Mouse (Mus musculus) bone marrow, adult 2 months (tissue): ENCODE measurements at regions not wholly inside any gene's neighbourhood (a gene's known extent, or its start where the extent isn't known, plus 50 kb on each side); places are given as distances from the start of the nearest gene placed in this dataset.

Source experiments
- CTCF ChIP-seq: fragments of 200-500 bp; IDR thresholded peaks from 2 replicates; pipeline ENCODE4 v1.5.1; 2011; ENCODE audit warnings: low read length, control low read depth; ENCODE audit not compliant: control insufficient read depth, insufficient read depth
- POLR2A ChIP-seq: fragments of 200-500 bp; IDR thresholded peaks from 2 replicates; pipeline ENCODE4 v1.6.1; 2011; ENCODE audit warnings: low read depth, mild to moderate bottlenecking, control low read depth, low read length, borderline replicate concordance; ENCODE audit not compliant: control insufficient read depth

DNA sequence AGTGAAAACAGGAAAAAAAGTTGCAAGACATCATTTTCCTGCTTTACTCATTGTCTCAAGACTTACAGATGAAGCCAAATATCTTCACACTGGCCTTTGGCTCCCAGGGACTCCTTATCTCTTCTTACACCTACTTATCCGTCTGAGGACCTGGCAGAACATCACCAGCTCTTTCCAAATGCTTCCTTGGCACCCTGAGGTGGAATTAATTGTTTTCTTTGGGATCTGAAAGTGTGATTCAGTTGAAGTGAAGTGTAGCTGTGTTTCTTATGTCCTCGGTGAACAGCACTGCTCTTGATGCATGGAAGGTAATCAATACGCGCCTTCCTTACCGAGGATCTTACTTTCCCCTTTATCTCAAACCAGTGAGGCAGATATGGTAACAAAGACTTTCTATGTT is 207.0 kb upstream of the Jag1 start:
- TF ChIP-seq CTCF: no peak
- no peak for TF ChIP-seq POLR2A
